In genomic region chr16:20673706-20674303, GRCm38 (mm10) we compare ENCODE assay signal across 8 mouse cellular contexts. TPM values are rescaled to one million over a fixed set of nuclear protein-coding genes. Genes with fewer than 3 reads are reported as not detected.
DNase-seq lines count a peak whose midpoint lies in the region; ATAC-seq and TF ChIP-seq lines count a peak whose summit lies in the region.

No protein-coding gene starts in this region.

- H3K9ac ChIP-seq in heart, adult 2 months (ENCODE audit: low read depth, low read length) = peak overlapping the region; percentile 94
- H3K9ac ChIP-seq in kidney, embryonic 14.5 days (ENCODE audit: low read depth, low read length) = peak overlapping the region; percentile 98

- intact Hi-C loops in gastrocnemius, postnatal 14 days (cut with DNase I; ENCODE audit: low total_unique reads) = no loop called here
- intact Hi-C loops in heart, adult 2 months (cut with DNase I) = loop anchor here (2.0 to 5.0 kb wide), 2 partner anchors 43 to 137 kb away; partner anchors contain the start of genes Ap2m1, Clcn2 and Polr2h

- H3K27me3 ChIP-seq in heart, adult 2 months (ENCODE audit: control insufficient read depth, insufficient read depth, low read length) = no peaks in the 10 kb centered on the region
- H3K27me3 ChIP-seq in kidney, embryonic 14.5 days (ENCODE audit: control insufficient read depth, insufficient read depth, low read length) = no peaks in the 10 kb centered on the region
- no peaks in the 10 kb centered on the region for H3K27me3 ChIP-seq in midbrain, embryonic 10.5 days (ENCODE audit: low read depth, poor library complexity, severe bottlenecking)

- TF ChIP-seq CTCF in heart, adult 2 months (IDR thresholded peaks at IDR 0.05) = no peak

- no peak for ATAC-seq in kidney, embryonic 14.5 days (ENCODE audit: low FRiP score, low TSS enrichment)

- H3K4me3 ChIP-seq in brown adipose tissue, adult 24 weeks (ENCODE audit: insufficient read depth, low read depth, low read length) = peak overlapping the region; percentile 81
- H3K4me3 ChIP-seq in heart, adult 2 months = peak overlapping the region; percentile 84
- peak overlapping the region; percentile 94 for H3K4me3 ChIP-seq in kidney, embryonic 14.5 days (ENCODE audit: low read length)
- H3K4me3 ChIP-seq in midbrain, embryonic 10.5 days = peak overlapping the region; percentile 99

- peak overlapping the region; percentile 79 for H3K4me2 ChIP-seq in kidney, embryonic 14.5 days (replicated peaks; ENCODE audit: low read depth, low read length)

- peaks cover 11% of the 10 kb centered on the region for H3K4me1 ChIP-seq in brown adipose tissue, adult 24 weeks (ENCODE audit: control insufficient read depth, insufficient read depth, insufficient read length, low read length)
- H3K4me1 ChIP-seq in heart, adult 2 months (ENCODE audit: control insufficient read depth, insufficient read depth, low read length) = peaks cover 12% of the 10 kb centered on the region
- H3K4me1 ChIP-seq in kidney, embryonic 14.5 days (ENCODE audit: control insufficient read depth, insufficient read depth, low read length) = peaks cover 7% of the 10 kb centered on the region; the same call in 1 of the 2 replicates
- peaks cover 29% of the 10 kb centered on the region for H3K4me1 ChIP-seq in midbrain, embryonic 10.5 days

- TF ChIP-seq EP300 in heart, adult 2 months (IDR thresholded peaks at IDR 0.05; ENCODE audit: insufficient read depth, low read depth, low read length) = no peak

- TF ChIP-seq POLR2A in heart, adult 2 months (IDR thresholded peaks at IDR 0.05; ENCODE audit: insufficient read depth, low read depth, low read length) = no peak

- peak; percentile 23 for DNase-seq in gastrocnemius, postnatal 14 days
- DNase-seq in gastrocnemius, postnatal 4 days (ENCODE audit: low spot score in 2 of 2) = no peak
- DNase-seq in heart, adult 2 months = peak; percentile 42 to 49
- DNase-seq in midbrain, embryonic 10.5 days (ENCODE audit: low spot score) = peak; percentile 20
- peak; percentile 35 for DNase-seq in testis, postnatal 14 days (ENCODE audit: low spot score)
- no peak for DNase-seq in MN1 (ENCODE audit: low spot score)

- 4% methylated on average over 14 of the region's 14 CpGs for WGBS in heart, adult 2 months
- 5% methylated on average over 14 of the region's 14 CpGs for WGBS in kidney, embryonic 14.5 days
- WGBS in midbrain, embryonic 10.5 days = 26% methylated on average over 14 of the region's 14 CpGs

- H3K9me3 ChIP-seq in kidney, embryonic 14.5 days (ENCODE audit: control insufficient read depth, low read length) = no peaks in the 10 kb centered on the region
- no peaks in the 10 kb centered on the region for H3K9me3 ChIP-seq in midbrain, embryonic 10.5 days (replicated peaks)

- peaks cover 23% of the 10 kb centered on the region for H3K36me3 ChIP-seq in heart, adult 2 months (ENCODE audit: control insufficient read depth, insufficient read depth, low read length)
- peaks cover 40% of the 10 kb centered on the region for H3K36me3 ChIP-seq in kidney, embryonic 14.5 days (ENCODE audit: control insufficient read depth, insufficient read depth, low read length)
- H3K36me3 ChIP-seq in midbrain, embryonic 10.5 days = peaks cover 50% of the 10 kb centered on the region

- peaks cover 12% of the 10 kb centered on the region for H3K79me2 ChIP-seq in heart, adult 2 months (replicated peaks; ENCODE audit: control insufficient read depth, insufficient read depth, low read length)

- peak overlapping the region; percentile 83 for H3K27ac ChIP-seq in brown adipose tissue, adult 24 weeks (replicated peaks; ENCODE audit: low read depth, low read length)
- peak overlapping the region; percentile 82 for H3K27ac ChIP-seq in heart, adult 2 months
- H3K27ac ChIP-seq in kidney, embryonic 14.5 days (ENCODE audit: low read depth, low read length) = peak overlapping the region; percentile 94; the same call in 1 of the 2 replicates
- peak overlapping the region; percentile 97 for H3K27ac ChIP-seq in midbrain, embryonic 10.5 days (replicated peaks)

RNA-seq across cellular contexts. Expression of gene Eif4g1, which starts 5.7 kb away (rescaled TPM):
- total RNA-seq in gastrocnemius, postnatal 14 days (2021) = 100 to 1,000 TPM; 303 to 309 TPM
- 100 to 1,000 TPM; 329 to 339 TPM for total RNA-seq in gastrocnemius, postnatal 4 days (2021)
- polyA plus RNA-seq in brown adipose tissue, adult 24 weeks (2012; ENCODE audit: insufficient read depth, insufficient read length, missing spikeins) = 168 and 178 TPM in 2 replicates
- total RNA-seq in heart, adult 2 months (2021) = 100 to 1,000 TPM; 344 to 420 TPM
- polyA plus RNA-seq in heart, adult 2 months (2012; rRNA removed) = 343 and 423 TPM in 2 replicates
- polyA plus RNA-seq in kidney, embryonic 14.5 days (2014; fragmentation: Nextera tagmentation; extraction: Ambion mirVana) = 131 and 213 TPM in 2 replicates
- polyA plus RNA-seq in midbrain, embryonic 10.5 days (2016; fragmentation: Nextera tagmentation; extraction: Ambion mirVana) = 216 and 221 TPM in 2 replicates

RNA-seq across cellular contexts. Expression of gene Fam131a, which starts 19.2 kb away (rescaled TPM):
- total RNA-seq in gastrocnemius, postnatal 14 days (2021) = 10 to 100 TPM; 28.7 to 34.5 TPM
- total RNA-seq in gastrocnemius, postnatal 4 days (2021) = 10 to 100 TPM; 40.5 to 44.9 TPM
- polyA plus RNA-seq in brown adipose tissue, adult 24 weeks (2012; ENCODE audit: insufficient read depth, insufficient read length, missing spikeins) = 1.5 and 3.8 TPM in 2 replicates
- 10 to 100 TPM; 22.2 to 24.6 TPM for total RNA-seq in heart, adult 2 months (2021)
- 31.3 and 40.5 TPM in 2 replicates for polyA plus RNA-seq in heart, adult 2 months (2012; rRNA removed)
- 3.8 and 5.5 TPM in 2 replicates for polyA plus RNA-seq in kidney, embryonic 14.5 days (2014; fragmentation: Nextera tagmentation; extraction: Ambion mirVana)
- 8.8 and 11.3 TPM in 2 replicates for polyA plus RNA-seq in midbrain, embryonic 10.5 days (2016; fragmentation: Nextera tagmentation; extraction: Ambion mirVana)

RNA-seq across cellular contexts. Expression of gene Psmd2, which starts 22.4 kb away (rescaled TPM):
- total RNA-seq in gastrocnemius, postnatal 14 days (2021) = 100 to 1,000 TPM; 158 to 159 TPM
- total RNA-seq in gastrocnemius, postnatal 4 days (2021) = 100 to 1,000 TPM; 179 to 195 TPM
- polyA plus RNA-seq in brown adipose tissue, adult 24 weeks (2012; ENCODE audit: insufficient read depth, insufficient read length, missing spikeins) = 120 and 145 TPM in 2 replicates
- total RNA-seq in heart, adult 2 months (2021) = 100 to 1,000 TPM; 180 to 212 TPM
- 96.9 and 178 TPM in 2 replicates for polyA plus RNA-seq in heart, adult 2 months (2012; rRNA removed)
- polyA plus RNA-seq in kidney, embryonic 14.5 days (2014; fragmentation: Nextera tagmentation; extraction: Ambion mirVana) = 208 and 355 TPM in 2 replicates
- 527 and 536 TPM in 2 replicates for polyA plus RNA-seq in midbrain, embryonic 10.5 days (2016; fragmentation: Nextera tagmentation; extraction: Ambion mirVana)

RNA-seq across cellular contexts. Expression of gene Polr2h, which starts 43.7 kb away (rescaled TPM):
- 10 to 100 TPM; 10.9 to 14.1 TPM for total RNA-seq in gastrocnemius, postnatal 14 days (2021)
- total RNA-seq in gastrocnemius, postnatal 4 days (2021) = 10 to 100 TPM; 20.1 to 20.6 TPM
- polyA plus RNA-seq in brown adipose tissue, adult 24 weeks (2012; ENCODE audit: insufficient read depth, insufficient read length, missing spikeins) = 21.2 and 22.7 TPM in 2 replicates
- total RNA-seq in heart, adult 2 months (2021) = 1 to 10 TPM; 9.0 TPM
- polyA plus RNA-seq in heart, adult 2 months (2012; rRNA removed) = 11.8 and 12.6 TPM in 2 replicates
- 147 and 172 TPM in 2 replicates for polyA plus RNA-seq in kidney, embryonic 14.5 days (2014; fragmentation: Nextera tagmentation; extraction: Ambion mirVana)
- 136 and 148 TPM in 2 replicates for polyA plus RNA-seq in midbrain, embryonic 10.5 days (2016; fragmentation: Nextera tagmentation; extraction: Ambion mirVana)

RNA-seq across cellular contexts. Expression of gene Clcn2, which starts 43.7 kb away (rescaled TPM):
- total RNA-seq in gastrocnemius, postnatal 14 days (2021) = 1 to 10 TPM; 2.3 to 2.7 TPM
- 1 to 10 TPM; 4.5 to 4.9 TPM for total RNA-seq in gastrocnemius, postnatal 4 days (2021)
- polyA plus RNA-seq in brown adipose tissue, adult 24 weeks (2012; ENCODE audit: insufficient read depth, insufficient read length, missing spikeins) = 0.67 TPM in 1 of 2 replicates, not detected in the other
- 1 to 10 TPM; 1.3 to 1.8 TPM for total RNA-seq in heart, adult 2 months (2021)
- polyA plus RNA-seq in heart, adult 2 months (2012; rRNA removed) = 5.9 and 8.0 TPM in 2 replicates
- 15.5 and 17.3 TPM in 2 replicates for polyA plus RNA-seq in kidney, embryonic 14.5 days (2014; fragmentation: Nextera tagmentation; extraction: Ambion mirVana)
- 12.8 and 16.8 TPM in 2 replicates for polyA plus RNA-seq in midbrain, embryonic 10.5 days (2016; fragmentation: Nextera tagmentation; extraction: Ambion mirVana)

Comparison
In these comparisons a context has a peak if more than half of its experiments do, and no peak if none do; other contexts are left out.
1. DNase-seq: peak in gastrocnemius, postnatal 14 days (single experiment), heart, adult 2 months (2 of 2), midbrain, embryonic 10.5 days (single experiment) and testis, postnatal 14 days (single experiment); none in gastrocnemius, postnatal 4 days (0 of 2) and MN1 (single experiment).
2. Peak in every context shown above with its lines, with median percentiles within 50 percentile points of each other: H3K27ac ChIP-seq and H3K4me3 ChIP-seq.